Mouse (Mus musculus) adrenal gland, adult (tissue): ENCODE results near the gene Ficd.
A peak's percentile ranks its signal among the peaks of the same experiment; 100 is the strongest.

Source experiments
- DNase-seq, 2 experiments: peaks; one replicate each; pipeline ENCODE4 v3.0.0; 2022 to 2023; ENCODE audit warnings: low spot score in 1 of 2; ENCODE audit not compliant: inconsistent age in 2 of 2

Ficd gene

GRCm38 (mm10) chr5:113735345-113736112 lies at the start of gene Ficd:
Ficd (plus strand) TSS chr5:113735803.
- DNase-seq: peak; percentile 94 to 96

- DNase-seq: no peak
These were observed 48.1 kb upstream of the Ficd start for GRCm38 (mm10) chr5:113687514-113687913.

GRCm38 (mm10) chr5:113690069-113690548 lies 45.5 kb upstream of the Ficd start:
- DNase-seq: no peak

- DNase-seq: no peak
These were observed 44.7 kb upstream of the Ficd start for GRCm38 (mm10) chr5:113690866-113691265.

GRCm38 (mm10) chr5:113693196-113693755 lies 42.3 kb upstream of the Ficd start:
- no peak for DNase-seq

GRCm38 (mm10) chr5:113694000-113694399 lies 41.6 kb upstream of the Ficd start:
- no peak for DNase-seq

GRCm38 (mm10) chr5:113694415-113694814 lies 41.2 kb upstream of the Ficd start:
- no peak for DNase-seq

GRCm38 (mm10) chr5:113700388-113701023 lies 35.1 kb upstream of the Ficd start:
- DNase-seq: no peak

GRCm38 (mm10) chr5:113703803-113704585 lies 31.6 kb upstream of the Ficd start:
- no peak for DNase-seq

- no peak for DNase-seq
These were observed 22.7 kb upstream of the Ficd start for GRCm38 (mm10) chr5:113712861-113713260.

- DNase-seq: peak in 1 of 2 experiments; percentile 67
These were observed 18.8 kb upstream of the Ficd start for GRCm38 (mm10) chr5:113716581-113717388.

GRCm38 (mm10) chr5:113719221-113719661 lies 16.4 kb upstream of the Ficd start:
- no peak for DNase-seq

GRCm38 (mm10) chr5:113722224-113723013 lies 13.2 kb upstream of the Ficd start:
- no peak for DNase-seq

- DNase-seq: no peak
These were observed 11.9 kb upstream of the Ficd start for GRCm38 (mm10) chr5:113723567-113724237.

GRCm38 (mm10) chr5:113724446-113724845 lies 11.2 kb upstream of the Ficd start, which contains the start of gene 1700069L16Rik:
1700069L16Rik (minus strand) TSS chr5:113724772.
- DNase-seq: peak; percentile 69 to 91

- DNase-seq: no peak
These were observed 10.2 kb upstream of the Ficd start for GRCm38 (mm10) chr5:113725417-113725816.

GRCm38 (mm10) chr5:113726618-113727017 lies 9.0 kb upstream of the Ficd start:
- no peak for DNase-seq

GRCm38 (mm10) chr5:113727238-113727637 lies 8.4 kb upstream of the Ficd start:
- DNase-seq: no peak

GRCm38 (mm10) chr5:113728011-113728410 lies 7.6 kb upstream of the Ficd start:
- no peak for DNase-seq
